Mouse (Mus musculus) G1E (cell line): ENCODE data around the gene Cacng4.

Experiments used
- CTCF ChIP-seq: IDR thresholded peaks from 2 replicates; pipeline ENCODE4 v1.5.1; 2012; ENCODE audit warnings: low read depth, low read length, inconsistent platforms, mixed read lengths
- GATA2 ChIP-seq: IDR thresholded peaks from 2 replicates; pipeline ENCODE4 v1.6.1; 2012; ENCODE audit warnings: low read depth, low read length, inconsistent platforms, borderline replicate concordance

DNA sequence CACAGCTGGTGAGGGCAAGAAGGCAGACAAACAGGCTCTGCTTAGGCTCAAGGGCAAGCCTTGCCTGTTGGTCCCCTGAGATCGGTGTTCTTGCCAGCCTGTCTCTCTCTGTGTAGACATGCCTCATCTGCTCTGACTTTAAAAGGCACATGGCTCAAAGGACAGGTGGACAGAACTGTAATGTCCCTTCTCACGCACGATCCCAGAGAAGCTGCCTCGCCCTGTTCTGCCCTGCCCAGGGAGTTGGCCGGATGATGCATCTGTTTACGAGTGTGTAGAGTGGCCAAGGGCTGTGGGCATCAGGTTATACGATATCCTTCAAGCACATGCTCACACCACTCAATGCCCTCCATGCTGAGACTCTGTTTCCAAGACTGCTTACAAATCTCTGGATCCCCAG lies 80.0 kb downstream of the Cacng4 start:
- TF ChIP-seq CTCF (no peak), GATA2 (no peak)
